Mouse (Mus musculus) heart, embryonic 15.5 days (tissue): ENCODE data around the gene Klhl20. TPM values are rescaled to one million over a fixed set of nuclear protein-coding genes. Genes with fewer than 3 reads are reported as not detected.

ENCODE experiments used
- polyA plus RNA-seq: library from polyadenylated mRNA; unstranded; fragments of >200 nt; fragmentation: Nextera tagmentation; extraction: Ambion mirVana; gene quantifications from 2 replicates; pipeline ENCODE4 v1.2.1, GENCODE M21; 2015

Klhl20 gene
- polyA plus RNA-seq, 1 experiment from 2014 or later: 10.2 TPM

Other genes with a start within 250 kb of the Klhl20 start
- gene Rc3h1, start 225.1 kb downstream of the Klhl20 start, polyA plus RNA-seq: 5.9 and 7.4 TPM in 2 replicates
- 2.0 and 3.5 TPM in 2 replicates for gene Serpinc1, start 152.9 kb downstream of the Klhl20 start, polyA plus RNA-seq
- 6.4 and 7.4 TPM in 2 replicates for gene Zbtb37, start 96.7 kb downstream of the Klhl20 start, polyA plus RNA-seq
- 26.6 and 28.1 TPM in 2 replicates for gene Dars2, start 60.9 kb downstream of the Klhl20 start, polyA plus RNA-seq
- gene Cenpl, start 60.8 kb downstream of the Klhl20 start, polyA plus RNA-seq: 18.4 and 20.5 TPM in 2 replicates
- gene Ankrd45, start 11.2 kb upstream of the Klhl20 start, polyA plus RNA-seq: 3.6 and 4.3 TPM in 2 replicates
- 0.30 and 0.39 TPM in 2 replicates for gene Tex50, start 27.8 kb upstream of the Klhl20 start, polyA plus RNA-seq
- 302 and 315 TPM in 2 replicates for gene Prdx6, start 119.7 kb upstream of the Klhl20 start, polyA plus RNA-seq